Mouse (Mus musculus): ENCODE measurements around the gene Art4. TPM values are rescaled to one million over a fixed set of nuclear protein-coding genes. Genes with fewer than 3 reads are reported as not detected.

Art4 gene
- polyA plus RNA-seq (2015; fragmentation: Nextera tagmentation; extraction: Ambion mirVana), result 0.14 and 0.24 TPM in 2 replicates

DNA sequence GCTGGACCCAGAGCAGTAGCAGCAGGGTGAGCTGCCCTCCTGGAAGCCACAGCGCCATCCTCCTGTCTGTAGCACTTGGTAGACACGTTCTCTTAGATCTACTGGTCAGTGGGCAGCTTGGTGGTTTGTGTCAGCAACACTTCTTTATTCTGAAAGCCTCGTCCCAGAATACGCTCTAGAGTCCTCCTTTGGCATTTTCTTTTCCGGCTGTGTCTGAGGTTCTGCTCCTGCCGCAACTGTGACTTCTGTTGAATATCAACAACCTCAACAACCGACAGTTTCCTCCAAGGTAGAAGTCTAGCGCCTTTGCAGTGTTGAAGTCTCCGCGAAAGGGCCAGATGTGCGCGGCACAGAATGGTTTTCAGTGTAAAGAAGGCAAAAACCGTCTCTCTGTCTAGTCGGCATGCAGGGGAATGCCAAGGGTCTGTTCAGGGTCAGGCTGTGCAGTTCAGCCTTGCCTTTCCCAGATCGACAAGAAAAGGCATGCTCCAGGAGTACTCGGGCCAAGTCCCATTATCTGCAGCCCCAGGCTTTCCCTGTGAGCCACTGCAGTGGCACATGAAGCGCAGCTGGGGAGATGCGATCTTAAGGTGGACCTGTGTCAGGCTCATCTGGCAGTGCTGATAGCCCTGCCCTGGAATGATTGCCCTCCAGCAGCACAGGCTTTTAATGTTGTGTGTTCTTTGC, at the start of gene Art4:
Gene Art4 (minus strand): TSS at position 548 of the 687 bp plus-strand sequence.
- no peaks in the 10 kb centered on the region for H3K9me3 ChIP-seq
- no peak for ATAC-seq (replicated peaks)
- H3K27ac ChIP-seq, result no peak within 1 kb of the TSS
- 75% methylated on average over 18 of the region's 18 CpGs for WGBS
- no peak within 1 kb of the TSS for H3K4me3 ChIP-seq
- no peak within 1 kb of the TSS for H3K9ac ChIP-seq
- H3K4me2 ChIP-seq, result no peak within 1 kb of the TSS
- H3K4me1 ChIP-seq, result peaks cover 3% of the 10 kb centered on the region; the same call in 1 of the 2 replicates
- no peaks in the 10 kb centered on the region for H3K36me3 ChIP-seq (replicated peaks)
- H3K27me3 ChIP-seq (replicated peaks), result no peaks in the 10 kb centered on the region

DNA sequence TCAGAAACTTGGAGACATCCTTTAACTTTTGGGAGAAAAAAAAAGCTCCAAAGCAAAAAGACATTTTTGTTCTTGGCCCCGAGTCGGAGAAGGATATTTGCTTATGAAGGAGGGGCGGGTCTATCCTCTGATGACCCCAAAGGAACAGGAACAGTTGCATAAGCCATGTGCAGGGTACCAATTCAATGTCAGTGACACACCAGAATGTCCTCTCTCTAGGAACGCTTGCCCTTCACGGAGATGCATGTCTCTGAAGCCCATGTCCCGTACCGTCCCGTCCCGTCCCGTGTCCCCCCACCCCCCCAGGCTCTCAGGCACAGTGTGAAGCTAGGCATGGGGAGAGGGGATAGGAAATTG, 49.4 kb upstream of the Art4 start:
- no peak overlapping the region for H3K27ac ChIP-seq
- no peaks in the 10 kb centered on the region for H3K4me1 ChIP-seq
- no peaks in the 10 kb centered on the region for H3K9me3 ChIP-seq
- no peak for ATAC-seq (replicated peaks)
- no peaks in the 10 kb centered on the region for H3K36me3 ChIP-seq (replicated peaks)
- no peak overlapping the region for H3K4me2 ChIP-seq
- no peak overlapping the region for H3K9ac ChIP-seq
- no peak overlapping the region for H3K4me3 ChIP-seq
- no peaks in the 10 kb centered on the region for H3K27me3 ChIP-seq (replicated peaks)
- WGBS, result 78% methylated on average over 10 of the region's 10 CpGs

DNA sequence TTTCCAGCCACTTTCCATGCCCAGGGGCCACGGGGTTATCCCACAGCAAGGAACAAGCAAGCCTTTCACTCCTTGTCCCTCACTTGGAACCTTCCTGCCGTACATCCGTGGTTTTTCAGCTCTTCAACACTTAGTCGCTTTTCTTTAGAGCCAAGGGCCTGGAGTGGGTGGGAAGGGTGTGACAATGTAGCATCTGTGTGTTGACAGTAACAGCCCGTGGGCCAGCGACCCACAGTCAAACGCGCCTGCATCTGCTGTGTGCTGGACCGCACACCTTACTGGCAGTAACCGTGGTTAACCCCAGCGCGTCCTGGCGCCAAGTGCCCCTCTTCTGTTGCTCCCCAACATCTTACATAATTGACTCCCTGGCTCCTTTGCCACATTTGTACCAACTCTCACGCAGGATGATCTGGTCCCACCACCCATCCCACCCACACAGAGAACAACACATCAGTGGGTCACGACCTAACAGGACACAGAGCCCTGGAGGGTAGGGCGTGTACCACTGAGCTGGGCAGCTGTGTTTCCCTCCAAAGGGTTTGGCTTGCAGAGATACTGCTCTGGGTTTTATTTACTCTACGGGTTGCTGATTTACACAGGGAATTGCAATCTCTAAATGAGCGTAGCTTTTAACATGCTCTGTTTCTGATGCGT, 48.9 kb upstream of the Art4 start:
- H3K4me2 ChIP-seq, result no peak overlapping the region
- WGBS, result 90% methylated on average over 19 of the region's 19 CpGs

DNA sequence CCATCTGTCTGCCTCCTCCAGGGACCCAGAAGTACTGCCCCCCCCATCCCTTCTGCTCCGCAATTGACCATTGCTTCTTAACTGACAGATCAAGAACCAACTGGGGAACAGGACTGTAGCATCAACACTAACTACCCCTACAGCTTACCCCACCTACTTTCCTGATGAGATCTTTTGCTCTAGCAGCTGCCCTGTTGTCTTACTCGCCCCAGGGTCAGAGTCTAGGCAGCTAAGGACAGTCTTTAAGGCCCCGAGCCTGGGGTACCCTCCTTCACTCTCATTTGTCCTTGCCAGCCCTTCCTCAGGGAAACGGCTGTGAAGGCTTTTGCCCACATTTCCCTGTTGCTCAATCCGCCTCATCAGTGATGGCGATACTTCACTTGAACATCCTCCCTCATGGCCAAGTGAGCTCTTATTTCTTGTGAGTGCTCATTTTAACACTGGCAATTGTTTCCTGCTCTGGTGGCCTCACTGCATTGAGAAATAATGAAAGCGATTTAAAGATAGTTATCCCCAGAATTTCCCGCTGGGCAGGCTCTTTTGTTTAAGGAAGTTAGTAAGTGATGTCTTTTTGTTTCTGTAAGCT, 46.4 kb upstream of the Art4 start:
- no peak for ATAC-seq (replicated peaks)
- Histone ChIP-seq H3K27ac (no peak overlapping the region), H3K9me3 (no peaks in the 10 kb centered on the region), H3K9ac (no peak overlapping the region), H3K36me3 (replicated peaks) (no peaks in the 10 kb centered on the region), H3K4me1 (no peaks in the 10 kb centered on the region), H3K4me2 (no peak overlapping the region), H3K27me3 (replicated peaks) (no peaks in the 10 kb centered on the region), H3K4me3 (no peak overlapping the region)
- 64% methylated on average over 8 of the region's 8 CpGs for WGBS

More for the DNA sequence above, 48.9 kb upstream of the Art4 start:
- ATAC-seq (replicated peaks), result no peak
- no peaks in the 10 kb centered on the region for H3K27me3 ChIP-seq (replicated peaks)
- H3K9me3 ChIP-seq, result no peaks in the 10 kb centered on the region
- no peak overlapping the region for H3K27ac ChIP-seq
- no peak overlapping the region for H3K9ac ChIP-seq
- no peaks in the 10 kb centered on the region for H3K36me3 ChIP-seq (replicated peaks)
- no peak overlapping the region for H3K4me3 ChIP-seq
- no peaks in the 10 kb centered on the region for H3K4me1 ChIP-seq

DNA sequence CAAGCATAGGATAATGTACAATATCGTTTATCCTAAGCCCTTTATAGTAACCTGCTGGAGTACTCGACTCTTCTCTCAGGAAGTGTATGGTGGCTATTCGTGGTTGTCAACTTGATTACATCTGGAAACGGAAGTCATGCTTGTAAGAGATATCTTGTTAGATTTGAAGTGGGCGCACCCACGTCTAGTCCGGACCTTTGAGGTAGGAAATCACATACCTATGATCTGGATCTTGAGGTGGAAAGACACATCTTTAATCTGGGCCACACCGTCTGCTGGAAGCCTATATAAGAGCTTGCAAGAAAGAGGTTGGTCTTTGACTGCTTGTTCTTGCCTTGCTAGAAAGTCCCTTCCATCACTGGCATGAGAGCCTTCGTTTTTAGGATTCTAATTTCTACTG, 45.0 kb upstream of the Art4 start:
- no peak overlapping the region for H3K4me3 ChIP-seq
- H3K4me2 ChIP-seq, result no peak overlapping the region
- 91% methylated on average over 9 of the region's 9 CpGs for WGBS
- H3K9me3 ChIP-seq, result no peaks in the 10 kb centered on the region
- H3K36me3 ChIP-seq (replicated peaks), result no peaks in the 10 kb centered on the region
- H3K4me1 ChIP-seq, result no peaks in the 10 kb centered on the region
- H3K27ac ChIP-seq, result no peak overlapping the region
- no peak overlapping the region for H3K9ac ChIP-seq
- no peak for ATAC-seq (replicated peaks)
- no peaks in the 10 kb centered on the region for H3K27me3 ChIP-seq (replicated peaks)

DNA sequence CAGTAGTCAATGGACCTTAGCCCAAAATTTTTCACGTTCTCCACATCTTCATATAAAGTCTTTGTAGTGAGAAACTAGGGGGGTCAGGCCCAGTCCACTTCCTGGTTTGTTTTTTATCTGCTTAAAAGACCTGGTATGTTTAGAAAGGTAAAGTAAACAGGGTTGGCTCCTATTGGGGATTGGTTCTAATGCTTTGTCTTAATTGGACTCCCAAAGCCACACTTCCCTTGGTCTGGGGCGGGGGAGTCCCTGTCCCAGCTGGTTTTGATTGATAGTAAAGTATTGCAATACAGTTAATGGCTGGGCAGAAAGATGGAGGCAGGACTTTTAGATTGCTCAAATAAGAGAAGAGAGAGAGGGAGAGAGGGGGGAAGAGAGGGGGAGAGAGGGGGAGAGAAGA, 43.5 kb upstream of the Art4 start:
- 78% methylated on average over 2 of the region's 2 CpGs for WGBS

DNA sequence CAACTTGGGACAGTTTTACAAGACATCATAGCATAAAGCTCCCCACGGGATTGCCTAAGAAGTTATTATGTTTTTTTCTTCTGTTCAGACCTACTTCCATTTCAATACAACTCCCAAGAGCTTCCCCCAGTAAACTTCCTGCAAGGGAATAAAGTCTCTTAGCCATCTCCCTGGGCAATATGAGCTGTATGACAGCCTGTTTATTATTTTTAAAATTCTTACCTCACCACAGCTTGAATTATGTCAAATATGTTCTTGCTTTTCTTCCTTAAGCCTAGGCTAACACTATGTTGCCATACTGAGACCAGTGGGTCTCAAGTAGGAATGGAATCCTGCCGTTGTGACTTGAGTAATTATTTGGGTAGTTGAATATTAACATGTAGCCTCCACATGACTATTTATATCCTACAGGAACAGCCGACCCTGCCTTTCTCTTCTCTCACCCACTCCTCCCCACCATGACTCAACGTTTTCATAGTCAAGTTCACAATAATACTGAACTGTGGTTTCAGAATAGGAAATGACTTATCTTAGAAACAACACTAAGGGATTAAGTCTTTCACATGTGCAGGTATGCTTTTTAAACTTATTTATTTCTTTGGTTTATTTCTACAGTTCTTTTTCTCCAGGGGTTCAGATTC, 43.0 kb upstream of the Art4 start:
- Histone ChIP-seq H3K9ac (no peak overlapping the region), H3K27me3 (replicated peaks) (no peaks in the 10 kb centered on the region), H3K27ac (no peak overlapping the region), H3K4me3 (no peak overlapping the region), H3K4me2 (no peak overlapping the region), H3K36me3 (replicated peaks) (no peaks in the 10 kb centered on the region), H3K9me3 (no peaks in the 10 kb centered on the region), H3K4me1 (no peaks in the 10 kb centered on the region)
- WGBS, result 81% methylated on average over 4 of the region's 4 CpGs
- no peak for ATAC-seq (replicated peaks)

More for the DNA sequence above, 43.5 kb upstream of the Art4 start:
- no peaks in the 10 kb centered on the region for H3K36me3 ChIP-seq (replicated peaks)
- no peak overlapping the region for H3K4me3 ChIP-seq
- H3K27me3 ChIP-seq (replicated peaks), result no peaks in the 10 kb centered on the region
- no peak overlapping the region for H3K9ac ChIP-seq
- no peaks in the 10 kb centered on the region for H3K9me3 ChIP-seq
- ATAC-seq (replicated peaks), result no peak
- no peaks in the 10 kb centered on the region for H3K4me1 ChIP-seq
- no peak overlapping the region for H3K4me2 ChIP-seq
- no peak overlapping the region for H3K27ac ChIP-seq

DNA sequence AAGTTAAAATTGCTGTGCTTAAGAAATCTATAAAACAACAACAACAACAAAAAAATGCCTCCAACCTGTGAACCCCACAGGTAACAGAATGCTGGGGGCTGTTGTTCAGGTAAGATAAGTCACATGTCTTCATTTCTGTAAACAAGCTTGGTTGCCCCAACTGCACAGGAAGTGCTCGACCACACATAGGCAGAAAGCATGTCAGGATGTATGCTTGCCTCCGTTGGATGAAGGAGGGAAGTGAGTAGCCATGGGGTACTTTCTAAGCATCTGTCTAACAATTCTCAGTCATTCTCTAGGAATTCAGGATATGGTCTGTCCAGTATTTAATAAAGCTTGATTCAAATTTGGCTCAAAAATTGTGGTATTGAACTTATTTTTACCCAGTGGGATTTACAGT, 41.4 kb upstream of the Art4 start:
- ATAC-seq (replicated peaks), result no peak
- H3K27ac ChIP-seq, result no peak overlapping the region
- H3K4me1 ChIP-seq, result no peaks in the 10 kb centered on the region
- no peaks in the 10 kb centered on the region for H3K9me3 ChIP-seq
- H3K4me2 ChIP-seq, result no peak overlapping the region
- 78% methylated on average over 2 of the region's 2 CpGs for WGBS
- no peak overlapping the region for H3K4me3 ChIP-seq
- H3K9ac ChIP-seq, result no peak overlapping the region
- H3K27me3 ChIP-seq (replicated peaks), result no peaks in the 10 kb centered on the region
- H3K36me3 ChIP-seq (replicated peaks), result no peaks in the 10 kb centered on the region

DNA sequence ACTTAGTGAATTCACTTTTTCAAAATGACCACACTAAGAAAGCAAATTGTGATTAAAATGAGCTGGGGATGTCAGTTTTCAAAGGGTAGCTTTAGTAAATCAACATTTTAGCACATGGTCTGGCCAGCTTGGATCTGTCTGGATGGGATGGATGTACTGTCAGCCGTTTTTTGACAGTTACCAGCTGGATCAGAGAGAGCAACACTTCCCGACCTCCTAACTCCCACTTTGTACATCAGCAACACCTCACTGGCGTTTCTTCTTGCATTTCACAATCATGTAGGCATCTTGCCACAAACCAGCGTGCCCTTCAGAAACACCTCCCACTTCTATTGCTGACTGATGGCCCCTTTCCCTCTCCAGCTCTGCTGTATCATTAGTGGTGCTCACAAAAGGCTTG, 40.7 kb upstream of the Art4 start:
- no peak overlapping the region for H3K9ac ChIP-seq
- H3K4me2 ChIP-seq, result no peak overlapping the region
- no peak overlapping the region for H3K27ac ChIP-seq
- no peaks in the 10 kb centered on the region for H3K36me3 ChIP-seq (replicated peaks)
- no peaks in the 10 kb centered on the region for H3K4me1 ChIP-seq
- ATAC-seq (replicated peaks), result no peak
- no peak overlapping the region for H3K4me3 ChIP-seq
- WGBS, result 74% methylated on average over 4 of the region's 4 CpGs
- no peaks in the 10 kb centered on the region for H3K27me3 ChIP-seq (replicated peaks)
- H3K9me3 ChIP-seq, result no peaks in the 10 kb centered on the region

DNA sequence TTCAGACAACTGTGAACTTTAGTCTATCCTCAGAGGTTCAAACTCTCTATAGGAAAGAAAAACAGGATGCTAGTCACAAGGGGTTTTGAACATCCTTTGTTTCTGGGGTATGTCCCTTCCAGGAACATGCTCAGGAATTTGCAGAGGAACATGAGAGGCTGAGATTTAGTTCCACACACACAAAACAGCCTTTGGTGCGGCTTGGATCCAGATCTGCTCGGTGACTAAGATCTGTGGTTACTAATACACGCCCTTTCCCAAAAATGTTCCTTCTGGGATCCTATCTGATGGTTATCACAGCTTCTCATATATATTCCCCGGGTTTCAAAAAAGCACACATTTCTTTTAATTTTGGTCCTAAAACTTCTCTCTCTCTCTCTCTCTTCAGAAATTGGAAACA, 40.3 kb upstream of the Art4 start:
- ATAC-seq (replicated peaks), result no peak
- Histone ChIP-seq H3K9me3 (no peaks in the 10 kb centered on the region), H3K9ac (no peak overlapping the region), H3K4me1 (no peaks in the 10 kb centered on the region), H3K27me3 (replicated peaks) (no peaks in the 10 kb centered on the region), H3K27ac (no peak overlapping the region), H3K4me2 (no peak overlapping the region), H3K36me3 (replicated peaks) (no peaks in the 10 kb centered on the region), H3K4me3 (no peak overlapping the region)
- 88% methylated on average over 4 of the region's 4 CpGs for WGBS

DNA sequence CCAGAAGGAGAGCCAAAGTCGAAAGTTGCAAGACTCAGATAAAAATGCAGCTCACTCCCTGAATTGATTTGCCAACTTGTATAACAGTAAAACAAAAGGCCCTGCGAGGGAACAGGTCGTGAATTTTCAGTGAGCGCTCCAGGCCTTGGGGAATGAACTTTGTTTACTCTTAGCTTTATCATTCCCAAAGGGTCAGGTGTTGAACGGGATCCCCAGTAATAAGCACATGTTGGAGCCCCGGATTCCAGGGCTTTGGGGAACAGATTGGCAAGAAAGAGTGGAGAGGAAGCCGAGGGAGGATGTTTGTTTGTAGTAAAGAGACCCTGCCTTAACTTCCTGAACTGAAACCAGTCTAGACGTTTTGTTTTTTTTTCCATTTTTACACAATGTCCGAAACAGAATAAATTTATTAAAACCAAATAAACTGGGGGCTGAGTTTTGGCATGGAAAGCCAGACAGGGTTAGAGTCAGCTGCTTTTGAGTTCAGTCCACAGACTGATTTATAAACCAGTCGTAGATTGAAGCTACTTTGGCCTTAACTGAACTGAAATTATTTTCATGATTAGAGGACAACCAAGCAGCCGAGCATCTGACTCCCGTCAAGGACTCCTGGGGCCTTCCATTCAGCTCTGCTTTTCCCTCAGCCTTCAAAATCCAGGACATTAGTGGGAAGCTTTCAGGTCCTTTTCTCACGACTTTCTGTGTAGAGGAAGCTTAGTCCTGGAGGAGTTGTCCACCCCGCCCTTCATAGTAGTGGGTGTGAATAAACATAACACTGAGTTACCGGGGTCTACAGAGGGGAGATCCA, 37.2 kb upstream of the Art4 start:
- ATAC-seq (replicated peaks), result no peak
- Histone ChIP-seq H3K27me3 (replicated peaks) (no peaks in the 10 kb centered on the region), H3K4me3 (no peak overlapping the region), H3K4me1 (no peaks in the 10 kb centered on the region), H3K9ac (no peak overlapping the region), H3K4me2 (no peak overlapping the region), H3K36me3 (replicated peaks) (no peaks in the 10 kb centered on the region), H3K9me3 (no peaks in the 10 kb centered on the region), H3K27ac (no peak overlapping the region)
- 67% methylated on average over 15 of the region's 15 CpGs for WGBS

DNA sequence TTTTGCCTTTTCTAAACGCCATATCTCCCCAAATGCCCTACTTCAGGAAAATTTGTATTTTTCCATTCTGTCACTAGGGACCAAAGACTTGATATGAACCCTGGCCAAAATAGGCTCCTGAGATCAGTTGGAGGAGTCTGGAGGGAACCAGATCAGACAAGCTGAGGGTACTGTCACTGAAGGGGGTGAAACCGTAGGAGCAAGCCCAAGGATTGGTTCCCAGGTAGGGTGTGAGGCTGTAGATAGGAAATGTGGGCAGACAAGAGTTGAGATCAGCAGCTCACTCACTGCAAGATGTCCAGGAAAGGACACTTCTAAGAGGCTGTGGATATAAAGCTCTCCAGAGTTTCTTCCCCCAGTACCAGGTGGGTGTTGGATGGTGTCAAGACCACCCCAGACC, 34.5 kb upstream of the Art4 start:
- Histone ChIP-seq H3K4me2 (no peak overlapping the region), H3K27me3 (replicated peaks) (no peaks in the 10 kb centered on the region), H3K4me3 (no peak overlapping the region), H3K9me3 (no peaks in the 10 kb centered on the region), H3K4me1 (no peaks in the 10 kb centered on the region), H3K9ac (no peak overlapping the region), H3K27ac (no peak overlapping the region), H3K36me3 (replicated peaks) (no peaks in the 10 kb centered on the region)
- WGBS, result 92% methylated on average over 2 of the region's 2 CpGs
- ATAC-seq (replicated peaks), result no peak
